Mouse (Mus musculus): ENCODE results near the gene Gramd1c. TPM values are rescaled to one million over a fixed set of nuclear protein-coding genes. Genes with fewer than 3 reads are reported as not detected.

The Gramd1c gene
- total RNA-seq, 4 experiments from 2014 or later: 3.6 to 8.0 (median 5.4) TPM

- DNase-seq (ENCODE audit: low spot score in 2 of 2): no peak
These were observed 99.9 kb downstream of the Gramd1c start for GRCm38 (mm10) chr16:43963291-43963690.

- DNase-seq (ENCODE audit: low spot score in 2 of 2): no peak
These were observed 105.1 kb downstream of the Gramd1c start for GRCm38 (mm10) chr16:43958038-43958437.

GRCm38 (mm10) chr16:43954913-43955312 is 108.2 kb downstream of the Gramd1c start:
- DNase-seq (ENCODE audit: low spot score in 2 of 2): no peak

GRCm38 (mm10) chr16:43951591-43951990 is 111.6 kb downstream of the Gramd1c start:
- no peak for DNase-seq (ENCODE audit: low spot score in 2 of 2)

GRCm38 (mm10) chr16:43945869-43946268 is 117.3 kb downstream of the Gramd1c start:
- DNase-seq (ENCODE audit: low spot score in 2 of 2): no peak

DNA sequence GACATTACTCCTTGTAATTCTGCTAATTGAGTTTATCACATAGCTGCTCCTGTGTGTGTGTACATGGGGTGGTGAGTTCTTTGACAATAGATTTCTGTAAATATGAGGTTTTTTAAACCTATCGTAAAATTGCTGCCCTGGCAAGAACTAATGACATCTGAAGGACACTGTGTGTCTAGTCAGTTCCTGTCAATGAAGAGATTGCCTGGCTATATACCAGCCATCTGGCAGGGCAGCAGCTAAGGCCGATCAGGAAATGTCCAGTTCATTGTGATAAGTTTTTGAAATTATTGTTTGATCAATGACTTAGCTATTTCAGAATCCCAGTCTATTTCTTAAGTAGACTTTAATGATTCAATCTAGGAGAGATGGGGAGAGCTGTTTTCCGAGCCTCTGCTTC is 117.8 kb downstream of the Gramd1c start:
- DNase-seq (ENCODE audit: low spot score in 2 of 2): no peak

DNA sequence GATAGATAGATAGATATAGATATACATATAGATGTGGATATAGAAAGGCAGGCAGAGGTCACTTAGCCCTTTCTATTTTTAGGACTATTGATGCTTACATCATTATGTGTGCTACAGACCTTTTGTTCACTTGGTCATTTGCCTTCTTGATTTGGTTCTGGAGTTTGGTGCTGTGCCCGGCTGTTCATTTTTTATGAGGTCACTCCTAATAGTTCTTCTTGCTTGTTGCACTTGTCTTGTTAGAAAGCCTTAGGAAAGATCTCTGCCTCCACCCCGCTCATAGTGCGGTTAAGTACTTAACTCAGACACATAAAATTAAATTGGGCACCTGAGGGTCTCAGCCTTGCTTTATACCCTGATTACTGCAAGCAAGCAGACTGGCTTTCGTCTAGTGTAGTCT is 122.3 kb downstream of the Gramd1c start:
- no peak for DNase-seq (ENCODE audit: low spot score in 2 of 2)

DNA sequence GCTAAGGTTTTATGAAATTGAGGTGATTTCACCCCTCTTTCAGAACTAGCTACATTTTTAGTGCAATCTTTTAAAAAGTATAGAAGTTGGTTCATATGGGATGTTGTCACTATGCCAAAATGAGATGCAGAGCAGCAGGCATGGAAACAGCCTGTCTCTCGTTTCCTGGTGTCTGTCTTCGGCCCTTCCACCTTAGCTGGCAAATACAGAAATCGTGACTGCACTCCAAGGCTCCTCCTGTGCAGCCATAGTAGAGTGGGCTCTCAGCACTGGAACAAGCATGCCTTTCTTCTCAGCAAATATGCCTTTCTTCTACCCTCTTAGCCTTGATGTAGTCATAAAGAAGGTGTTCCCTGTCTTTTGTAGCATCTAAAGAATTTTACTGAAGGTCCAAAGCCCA is 127.3 kb downstream of the Gramd1c start:
- DNase-seq (ENCODE audit: low spot score in 2 of 2): no peak

- DNase-seq (ENCODE audit: low spot score in 2 of 2): no peak
These were observed 127.8 kb downstream of the Gramd1c start for GRCm38 (mm10) chr16:43935367-43935766.

GRCm38 (mm10) chr16:43934856-43935255 is 128.3 kb downstream of the Gramd1c start:
- DNase-seq (ENCODE audit: low spot score in 2 of 2): no peak

GRCm38 (mm10) chr16:43933041-43933440 is 130.1 kb downstream of the Gramd1c start:
- no peak for DNase-seq (ENCODE audit: low spot score in 2 of 2)

- DNase-seq (ENCODE audit: low spot score in 2 of 2): no peak
These were observed 130.8 kb downstream of the Gramd1c start for GRCm38 (mm10) chr16:43932319-43932718.

DNA sequence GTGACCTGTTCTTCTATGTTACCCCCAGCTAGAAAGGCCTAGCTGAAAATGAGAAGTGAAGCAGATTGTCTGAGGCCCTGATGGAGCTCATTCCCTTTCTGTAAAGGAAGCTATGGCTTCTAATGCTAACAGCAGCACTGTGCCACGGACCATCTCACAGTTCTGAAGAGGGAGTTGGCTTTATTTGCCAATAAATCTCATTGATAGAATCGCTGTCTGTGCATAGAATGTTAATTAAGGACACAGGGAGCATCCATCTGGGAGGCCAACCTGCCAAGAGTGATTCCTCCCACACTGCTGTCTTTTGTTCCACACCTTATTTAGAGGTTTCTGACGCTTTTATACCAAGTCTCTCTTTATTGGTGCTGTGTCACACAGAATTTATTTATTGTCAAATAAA is 131.6 kb downstream of the Gramd1c start:
- no peak for DNase-seq (ENCODE audit: low spot score in 2 of 2)

DNA sequence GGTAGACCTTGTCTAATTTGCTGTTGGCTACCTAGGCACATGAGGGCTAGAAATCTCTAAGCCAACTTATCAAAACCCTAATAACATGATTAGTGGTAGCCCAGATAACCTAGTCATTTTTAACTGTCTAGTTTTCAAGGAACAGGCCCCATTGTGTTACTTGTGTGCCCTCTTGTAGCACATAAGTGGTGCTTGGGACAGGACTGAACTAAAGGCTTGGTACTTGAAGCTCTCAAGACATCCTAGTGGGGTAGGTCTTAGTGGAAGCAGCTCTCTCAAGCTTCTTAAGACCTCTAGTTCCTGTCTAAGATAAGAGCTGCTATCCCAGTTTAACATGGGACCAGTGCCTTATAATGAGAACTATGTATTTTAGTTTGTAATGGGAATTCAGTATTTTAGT is 132.6 kb downstream of the Gramd1c start:
- DNase-seq (ENCODE audit: low spot score in 2 of 2): no peak

Small RNA genes lying within 50 kb of the gene (microRNA-seq; reads per million reads assigned to microRNA genes)
- gene Mir3470b: 0 reads per million in 2 experiments

Other genes starting within 250 kb of the Gramd1c start
- gene Ccdc191, start 173.5 kb downstream of the Gramd1c start, total RNA-seq (2022): 1 to 10 TPM; 3.7 to 5.5 (median 4.5) TPM
- 10 to 100 TPM; 37.7 to 56.4 (median 40.0) TPM for gene Qtrt2, start 136.5 kb downstream of the Gramd1c start, total RNA-seq (2022)
- 10 to 100 TPM; 43.1 to 51.1 (median 48.6) TPM for gene Zdhhc23, start 83.6 kb downstream of the Gramd1c start, total RNA-seq (2022)
- gene Atp6v1a, start 76.4 kb upstream of the Gramd1c start, total RNA-seq (2022): 100 to 1,000 TPM; 529 to 603 (median 565) TPM
- 10 to 100 TPM; 59.0 to 71.1 (median 64.7) TPM for gene Naa50, start 76.5 kb upstream of the Gramd1c start, total RNA-seq (2022)
- 10 to 100 TPM; 35.0 to 41.0 (median 37.8) TPM for gene Usf3, start 109.9 kb upstream of the Gramd1c start, total RNA-seq (2022)